Mouse (Mus musculus): Measurements from ENCODE around the gene Acsf2.

DNA sequence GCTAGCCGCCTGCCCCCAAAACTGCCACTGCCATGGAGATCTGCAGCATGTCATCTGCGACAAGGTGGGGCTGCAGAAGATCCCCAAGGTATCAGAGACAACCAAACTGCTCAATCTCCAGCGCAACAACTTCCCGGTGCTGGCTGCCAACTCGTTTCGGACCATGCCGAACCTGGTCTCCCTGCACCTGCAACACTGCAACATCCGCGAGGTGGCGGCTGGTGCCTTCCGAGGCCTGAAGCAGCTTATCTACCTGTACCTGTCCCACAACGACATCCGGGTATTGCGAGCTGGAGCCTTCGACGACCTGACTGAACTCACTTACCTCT lies 36.6 kb downstream of the Acsf2 start:
- TF ChIP-seq CTCF (IDR thresholded peaks at IDR 0.05; ENCODE audit: low read depth, low read length) (no peak), GATA1 (IDR thresholded peaks at IDR 0.05; ENCODE audit: borderline replicate concordance, low read length) (no peak), TAL1 (conservative IDR thresholded peaks at IDR 0.05; ENCODE audit: low read depth, low read length) (no peak), POLR2AphosphoS5 (IDR thresholded peaks at IDR 0.05; ENCODE audit: insufficient replicate concordance, low read depth, low read length) (no peak), GATA2 (IDR thresholded peaks at IDR 0.05; ENCODE audit: borderline replicate concordance, low read depth, low read length) (no peak)
